Mouse (Mus musculus) thymus, adult 2 months (tissue): ENCODE measurements around the gene Daam1. TPM values are rescaled to one million over a fixed set of nuclear protein-coding genes. Genes with fewer than 3 reads are reported as not detected.

Source experiments
- DNase-seq: peaks from one replicate; pipeline ENCODE4 v3.0.0; 2021
- H3K27ac ChIP-seq: fragments of 200-500 bp; 2 replicates; pipeline ENCODE4 v1.5.1; 2012; ENCODE audit warnings: low read length, control low read depth; ENCODE audit not compliant: control insufficient read depth, insufficient read depth
- H3K27me3 ChIP-seq: fragments of 200-500 bp; 2 replicates; pipeline ENCODE4 v1.6.1; 2012; ENCODE audit warnings: mild to moderate bottlenecking, low read length, moderate library complexity, mixed read lengths; ENCODE audit not compliant: control insufficient read depth, insufficient read depth
- H3K36me3 ChIP-seq: fragments of 200-500 bp; 2 replicates; pipeline ENCODE4 v1.6.1; 2012; ENCODE audit warnings: mild to moderate bottlenecking, low read length, moderate library complexity; ENCODE audit not compliant: control insufficient read depth, insufficient read depth
- H3K4me1 ChIP-seq: fragments of 200-500 bp; replicated peaks from 2 replicates; pipeline ENCODE4 v1.6.1; 2012; ENCODE audit warnings: low read length; ENCODE audit not compliant: control insufficient read depth, insufficient read depth
- H3K4me3 ChIP-seq: fragments of 200-500 bp; 2 replicates; pipeline ENCODE4 v1.5.1; 2012; ENCODE audit warnings: mild to moderate bottlenecking, low read length, control low read depth, moderate library complexity; ENCODE audit not compliant: control insufficient read depth, insufficient read depth
- CTCF ChIP-seq: fragments of 200-500 bp; IDR thresholded peaks from 2 replicates; pipeline ENCODE4 v1.5.1; 2012; ENCODE audit warnings: mild to moderate bottlenecking, control low read depth, low read length, moderate library complexity, borderline replicate concordance; ENCODE audit not compliant: control insufficient read depth, poor library complexity, insufficient read depth; ENCODE audit errors: extremely low read depth
- POLR2A ChIP-seq: fragments of 200-500 bp; IDR thresholded peaks from 2 replicates; pipeline ENCODE4 v1.6.1; 2012; ENCODE audit warnings: mild to moderate bottlenecking, low read length, control low read depth, moderate library complexity; ENCODE audit not compliant: control insufficient read depth, poor library complexity, insufficient read depth; ENCODE audit errors: extremely low read depth
- WGBS: fragments of 180-500 bp; shearing (Covaris S2); methylation state at CpG from one replicate; pipeline ENCODE4 v1.1.7; 2018; 5-methylcytosine and 5-hydroxymethylcytosine counted together
- polyA plus RNA-seq: library from polyadenylated mRNA; depleted of rRNA; stranded (reverse); fragments of >200 nt; gene quantifications from 2 replicates; pipeline ENCODE4 v1.2.3, GENCODE M21; 2012

The Daam1 gene
- polyA plus RNA-seq, 1 experiment = 3.4 TPM

DNA sequence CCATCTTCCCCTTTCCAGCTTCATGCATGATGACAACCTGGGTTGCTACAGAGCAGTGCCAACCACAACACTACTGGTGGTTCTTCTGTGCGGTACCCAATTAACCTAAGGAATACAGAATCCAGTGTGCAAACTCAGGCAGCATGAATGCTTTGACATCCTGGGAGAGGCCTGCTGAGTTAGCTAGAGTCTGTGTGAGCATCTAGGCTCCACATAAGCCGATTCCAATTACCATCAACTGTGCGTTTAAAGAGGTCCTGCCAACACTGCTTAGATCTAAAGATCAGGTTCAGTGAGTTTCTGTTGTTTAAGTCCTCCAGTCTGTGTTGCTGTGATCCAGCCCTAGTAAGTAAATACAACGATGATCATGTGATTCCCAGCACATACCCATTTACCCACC lies 189.4 kb downstream of the Daam1 start:
- Histone ChIP-seq H3K36me3 (no peaks in the 10 kb centered on the region), H3K27me3 (no peaks in the 10 kb centered on the region), H3K4me1 (no peaks in the 10 kb centered on the region), H3K4me3 (no peak overlapping the region), H3K27ac (no peak overlapping the region)
- WGBS = 93% methylated on average over 4 of the region's 4 CpGs
- no peak for DNase-seq
- no peak for TF ChIP-seq POLR2A
- TF ChIP-seq CTCF = no peak

DNA sequence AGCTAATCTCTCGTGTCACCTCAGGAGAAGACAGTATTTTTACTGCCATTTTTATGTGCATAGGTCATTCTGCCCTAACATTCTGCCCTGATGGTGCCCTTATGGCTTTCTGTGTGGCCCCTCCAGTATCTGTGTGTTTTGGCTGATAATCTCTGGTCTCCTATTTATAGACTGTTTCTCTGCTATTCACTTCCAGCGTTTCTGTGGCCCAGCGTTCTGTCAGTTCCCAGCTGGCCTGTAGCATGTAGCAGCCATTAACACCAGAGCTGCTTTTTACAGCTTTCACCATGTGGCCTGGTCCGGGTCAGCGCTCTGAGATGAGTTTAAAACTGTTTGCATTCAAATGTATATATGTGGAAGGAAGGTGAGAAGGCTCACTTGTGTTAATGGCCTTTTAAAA lies 190.7 kb downstream of the Daam1 start:
- WGBS = 79% methylated on average over 5 of the region's 5 CpGs
- H3K27me3 ChIP-seq = no peaks in the 10 kb centered on the region

DNA sequence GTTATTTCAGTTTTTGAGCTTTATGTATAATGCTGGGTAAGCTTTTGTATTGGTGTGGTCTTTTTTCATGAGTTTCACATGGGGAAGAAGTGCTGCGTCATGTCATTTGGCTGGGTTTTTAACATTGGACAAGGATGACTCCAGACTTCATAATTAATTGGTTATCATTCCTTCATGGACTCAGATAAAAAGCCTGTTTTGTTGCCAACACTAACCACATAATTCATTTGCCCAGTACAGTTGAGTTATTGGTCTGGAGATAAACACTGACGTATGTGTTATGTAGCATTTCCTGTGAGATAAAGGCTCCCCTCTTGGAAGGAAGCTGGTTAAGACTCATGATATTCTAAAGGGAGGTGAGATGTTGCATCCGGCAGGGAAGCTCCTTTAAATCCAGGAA lies 191.9 kb downstream of the Daam1 start:
- TF ChIP-seq CTCF (no peak), POLR2A (no peak)
- Histone ChIP-seq H3K36me3 (no peaks in the 10 kb centered on the region), H3K4me3 (no peak overlapping the region), H3K27ac (no peak overlapping the region), H3K4me1 (no peaks in the 10 kb centered on the region), H3K27me3 (no peaks in the 10 kb centered on the region)
- 90% methylated on average over 3 of the region's 3 CpGs for WGBS
- DNase-seq = no peak

More for the DNA sequence above, 190.7 kb downstream of the Daam1 start:
- Histone ChIP-seq H3K27ac (no peak overlapping the region), H3K36me3 (no peaks in the 10 kb centered on the region), H3K4me1 (no peaks in the 10 kb centered on the region), H3K4me3 (no peak overlapping the region)
- TF ChIP-seq CTCF (no peak), POLR2A (no peak)
- no peak for DNase-seq

DNA sequence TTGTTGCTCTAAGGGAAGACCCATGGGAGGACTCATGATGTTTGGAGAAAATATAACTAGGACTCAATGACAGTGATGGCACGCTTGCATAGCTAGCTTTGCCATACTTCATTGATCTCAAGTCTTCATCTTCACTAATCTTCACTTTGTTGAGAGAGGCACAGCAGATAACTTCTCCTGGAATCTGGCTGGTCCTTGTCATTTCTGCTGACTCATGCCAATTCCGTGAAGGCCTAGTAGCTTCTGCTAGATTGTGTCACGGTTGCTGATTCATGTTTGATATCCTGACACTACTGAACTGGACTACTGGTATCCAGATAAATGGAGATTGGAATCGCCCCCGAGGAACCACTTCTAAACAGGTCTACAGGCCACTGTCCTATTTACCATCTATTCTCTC lies 192.7 kb downstream of the Daam1 start:
- WGBS = 95% methylated on average over 5 of the region's 5 CpGs
- Histone ChIP-seq H3K27ac (no peak overlapping the region), H3K36me3 (no peaks in the 10 kb centered on the region), H3K4me3 (no peak overlapping the region), H3K4me1 (no peaks in the 10 kb centered on the region), H3K27me3 (no peaks in the 10 kb centered on the region)
- no peak for DNase-seq
- no peak for TF ChIP-seq CTCF
- TF ChIP-seq POLR2A = no peak

DNA sequence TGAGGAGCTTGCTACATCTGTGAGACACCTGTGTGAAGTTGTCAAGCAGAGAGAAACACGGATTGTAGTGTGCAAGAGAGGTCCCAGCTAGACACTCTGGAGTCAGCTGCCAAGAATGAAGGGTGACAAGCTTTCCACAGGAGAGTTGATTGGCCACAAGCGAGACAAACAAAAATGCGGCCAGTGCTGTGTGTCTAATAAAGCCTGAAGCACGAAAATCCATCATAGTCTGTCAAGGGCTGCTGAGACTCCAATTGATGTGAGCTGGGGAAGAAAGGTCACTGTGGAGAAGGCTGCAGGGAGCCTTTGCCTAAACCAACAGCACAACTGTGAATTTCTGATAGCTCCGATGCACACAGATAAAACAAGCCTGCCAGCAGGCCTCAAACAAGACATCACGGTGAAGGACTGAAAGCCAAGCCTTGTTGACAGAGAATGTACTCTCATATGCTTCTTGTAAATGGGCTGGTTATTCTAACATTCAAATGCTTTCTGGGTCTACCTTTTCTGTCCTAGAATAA lies 194.5 kb downstream of the Daam1 start:
- Histone ChIP-seq H3K4me1 (no peaks in the 10 kb centered on the region), H3K27ac (no peak overlapping the region), H3K4me3 (no peak overlapping the region), H3K36me3 (no peaks in the 10 kb centered on the region), H3K27me3 (no peaks in the 10 kb centered on the region)
- TF ChIP-seq CTCF (no peak), POLR2A (no peak)
- no peak for DNase-seq
- WGBS = 92% methylated on average over 6 of the region's 6 CpGs

DNA sequence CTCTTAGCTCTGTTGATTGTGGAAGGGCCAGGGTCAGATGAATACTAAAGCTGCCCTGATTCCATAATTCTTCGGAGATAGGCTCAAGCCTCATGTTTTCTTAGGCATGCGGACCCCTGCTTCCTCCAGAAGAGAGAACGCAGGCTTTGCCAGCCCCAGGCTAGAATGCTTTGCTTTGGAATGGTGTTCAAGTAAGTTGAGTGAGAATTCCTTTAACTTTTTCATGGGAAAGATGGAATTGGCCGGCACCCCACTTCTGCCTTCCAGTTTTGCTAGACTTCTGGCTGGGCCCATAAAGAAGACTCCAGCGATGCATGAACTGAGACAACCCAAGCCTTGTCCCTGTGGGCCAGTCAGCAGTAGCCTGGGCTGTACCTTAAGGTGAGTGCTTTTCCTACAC lies 200.3 kb downstream of the Daam1 start:
- no peak for DNase-seq
- Histone ChIP-seq H3K27me3 (no peaks in the 10 kb centered on the region), H3K4me1 (no peaks in the 10 kb centered on the region), H3K36me3 (no peaks in the 10 kb centered on the region), H3K27ac (no peak overlapping the region), H3K4me3 (no peak overlapping the region)
- no peak for TF ChIP-seq CTCF
- TF ChIP-seq POLR2A = no peak
- 93% methylated on average over 5 of the region's 5 CpGs for WGBS

DNA sequence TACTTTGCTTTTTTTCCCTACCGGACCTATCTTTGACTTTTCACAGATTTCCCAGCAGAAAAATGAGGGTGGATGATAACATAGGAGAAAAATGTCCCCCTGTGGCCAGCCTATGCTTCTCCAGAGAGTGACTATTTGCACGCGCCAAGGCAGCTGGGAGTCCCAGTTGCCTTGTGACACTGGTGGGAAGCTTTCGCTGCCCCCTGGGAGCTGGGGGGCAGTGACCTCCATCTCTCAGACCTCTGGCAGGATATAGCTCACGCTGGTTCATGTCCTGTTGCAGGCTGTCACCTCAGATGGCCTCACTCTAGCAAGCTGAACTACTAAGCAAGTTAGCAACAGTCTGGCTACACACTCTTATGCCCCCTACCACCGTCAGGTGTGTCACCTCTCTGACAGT lies 200.9 kb downstream of the Daam1 start:
- Histone ChIP-seq H3K4me3 (no peak overlapping the region), H3K27me3 (no peaks in the 10 kb centered on the region), H3K4me1 (no peaks in the 10 kb centered on the region), H3K27ac (no peak overlapping the region), H3K36me3 (no peaks in the 10 kb centered on the region)
- TF ChIP-seq POLR2A = no peak
- TF ChIP-seq CTCF = no peak
- 93% methylated on average over 6 of the region's 6 CpGs for WGBS
- no peak for DNase-seq
